Mouse (Mus musculus): ENCODE data around the gene 2610318N02Rik. TPM values are rescaled to one million over a fixed set of nuclear protein-coding genes. Genes with fewer than 3 reads are reported as not detected.
A peak's percentile ranks its signal among the peaks of the same experiment; 100 is the strongest.

2610318N02Rik gene
- polyA plus RNA-seq, 1 experiment from 2014 or later: 60.6 TPM

DNA sequence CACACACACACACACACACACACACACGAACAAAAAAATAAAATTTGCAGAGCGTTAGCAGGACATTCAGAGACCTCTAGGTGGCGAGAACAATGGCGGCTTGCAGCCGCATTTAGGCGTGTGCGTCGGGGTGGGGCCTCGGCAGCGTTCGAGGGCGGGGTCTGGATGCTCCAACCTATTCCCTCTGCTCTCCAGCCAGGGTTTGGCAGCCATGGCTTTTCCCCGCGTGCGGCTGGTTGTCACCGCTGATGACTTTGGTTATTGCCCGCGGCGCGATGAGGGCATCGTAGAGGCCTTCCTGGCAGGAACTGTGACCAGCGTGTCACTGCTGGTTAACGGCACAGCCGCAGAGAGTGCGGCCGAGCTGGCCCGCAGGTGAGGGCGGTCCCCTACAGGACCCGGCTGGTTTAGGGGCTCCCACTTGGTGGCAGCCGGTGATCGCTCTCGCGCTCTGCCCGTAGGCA, 21.8 kb upstream of the 2610318N02Rik start, which contains the start of gene Ccdc116:
Gene Ccdc116 (minus strand): TSS at position 458 of the 464 bp plus-strand sequence.
- peak; percentile 87 for ATAC-seq (ENCODE audit: low FRiP score, low TSS enrichment)
- WGBS: 0% methylated on average over 34 of the region's 34 CpGs
- Histone ChIP-seq H3K27ac (ENCODE audit: low read length) (no peak within 1 kb of the TSS), H3K9me3 (ENCODE audit: low read length) (no peaks in the 10 kb centered on the region), H3K36me3 (ENCODE audit: insufficient read depth, low read length) (peaks cover 1% of the 10 kb centered on the region; the same call in 1 of the 2 replicates), H3K9ac (replicated peaks; ENCODE audit: low read length) (peak within 1 kb of the TSS; percentile 59), H3K4me1 (ENCODE audit: insufficient read depth, low read length) (peaks cover 11% of the 10 kb centered on the region), H3K4me3 (ENCODE audit: low read length) (peak within 1 kb of the TSS; percentile 70), H3K27me3 (ENCODE audit: insufficient read depth, low read length) (no peaks in the 10 kb centered on the region), H3K4me2 (replicated peaks; ENCODE audit: low read depth, low read length) (peak within 1 kb of the TSS; percentile 94)

GRCm38 (mm10) chr16:17144339-17144738, 19.4 kb upstream of the 2610318N02Rik start, which contains the start of gene Ydjc:
Ydjc (plus strand) TSS chr16:17144621.
- Histone ChIP-seq H3K4me1 (ENCODE audit: insufficient read depth, low read length) (peaks cover 11% of the 10 kb centered on the region), H3K9ac (replicated peaks; ENCODE audit: low read length) (no peak within 1 kb of the TSS), H3K4me2 (replicated peaks; ENCODE audit: low read depth, low read length) (no peak within 1 kb of the TSS), H3K36me3 (ENCODE audit: insufficient read depth, low read length) (no peaks in the 10 kb centered on the region), H3K4me3 (ENCODE audit: low read length) (no peak within 1 kb of the TSS), H3K27me3 (ENCODE audit: insufficient read depth, low read length) (no peaks in the 10 kb centered on the region), H3K27ac (ENCODE audit: low read length) (no peak within 1 kb of the TSS), H3K9me3 (ENCODE audit: low read length) (no peaks in the 10 kb centered on the region)
- WGBS: 30% methylated on average over 7 of the region's 7 CpGs
- ATAC-seq (ENCODE audit: low FRiP score, low TSS enrichment): no peak

- H3K27me3 ChIP-seq (ENCODE audit: insufficient read depth, low read length): no peaks in the 10 kb centered on the region
- peaks cover 6% of the 10 kb centered on the region for H3K4me1 ChIP-seq (ENCODE audit: insufficient read depth, low read length)
- 84% methylated on average over 15 of the region's 15 CpGs for WGBS
- ATAC-seq (ENCODE audit: low FRiP score, low TSS enrichment): no peak
- H3K36me3 ChIP-seq (ENCODE audit: insufficient read depth, low read length): no peaks in the 10 kb centered on the region
- no peak overlapping the region for H3K9ac ChIP-seq (replicated peaks; ENCODE audit: low read length)
- H3K4me3 ChIP-seq (ENCODE audit: low read length): no peak overlapping the region
- H3K4me2 ChIP-seq (replicated peaks; ENCODE audit: low read depth, low read length): no peak overlapping the region
- H3K27ac ChIP-seq (ENCODE audit: low read length): no peak overlapping the region
- no peaks in the 10 kb centered on the region for H3K9me3 ChIP-seq (ENCODE audit: low read length)
These were observed 12.4 kb upstream of the 2610318N02Rik start for GRCm38 (mm10) chr16:17137355-17137754.

GRCm38 (mm10) chr16:17132906-17133200, 7.9 kb upstream of the 2610318N02Rik start:
- Histone ChIP-seq H3K4me2 (replicated peaks; ENCODE audit: low read depth, low read length) (peak overlapping the region; percentile 99), H3K27ac (ENCODE audit: low read length) (peak overlapping the region; percentile 57; the same call in 1 of the 2 replicates), H3K27me3 (ENCODE audit: insufficient read depth, low read length) (no peaks in the 10 kb centered on the region), H3K9me3 (ENCODE audit: low read length) (no peaks in the 10 kb centered on the region), H3K9ac (replicated peaks; ENCODE audit: low read length) (peak overlapping the region; percentile 64), H3K36me3 (ENCODE audit: insufficient read depth, low read length) (no peaks in the 10 kb centered on the region), H3K4me1 (ENCODE audit: insufficient read depth, low read length) (peaks cover 13% of the 10 kb centered on the region), H3K4me3 (ENCODE audit: low read length) (peak overlapping the region; percentile 87)
- ATAC-seq (ENCODE audit: low FRiP score, low TSS enrichment): 0 out of 2 replicates have a peak, but pooled peaks have one; percentile 10
- WGBS: 20% methylated on average over 7 of the region's 7 CpGs

DNA sequence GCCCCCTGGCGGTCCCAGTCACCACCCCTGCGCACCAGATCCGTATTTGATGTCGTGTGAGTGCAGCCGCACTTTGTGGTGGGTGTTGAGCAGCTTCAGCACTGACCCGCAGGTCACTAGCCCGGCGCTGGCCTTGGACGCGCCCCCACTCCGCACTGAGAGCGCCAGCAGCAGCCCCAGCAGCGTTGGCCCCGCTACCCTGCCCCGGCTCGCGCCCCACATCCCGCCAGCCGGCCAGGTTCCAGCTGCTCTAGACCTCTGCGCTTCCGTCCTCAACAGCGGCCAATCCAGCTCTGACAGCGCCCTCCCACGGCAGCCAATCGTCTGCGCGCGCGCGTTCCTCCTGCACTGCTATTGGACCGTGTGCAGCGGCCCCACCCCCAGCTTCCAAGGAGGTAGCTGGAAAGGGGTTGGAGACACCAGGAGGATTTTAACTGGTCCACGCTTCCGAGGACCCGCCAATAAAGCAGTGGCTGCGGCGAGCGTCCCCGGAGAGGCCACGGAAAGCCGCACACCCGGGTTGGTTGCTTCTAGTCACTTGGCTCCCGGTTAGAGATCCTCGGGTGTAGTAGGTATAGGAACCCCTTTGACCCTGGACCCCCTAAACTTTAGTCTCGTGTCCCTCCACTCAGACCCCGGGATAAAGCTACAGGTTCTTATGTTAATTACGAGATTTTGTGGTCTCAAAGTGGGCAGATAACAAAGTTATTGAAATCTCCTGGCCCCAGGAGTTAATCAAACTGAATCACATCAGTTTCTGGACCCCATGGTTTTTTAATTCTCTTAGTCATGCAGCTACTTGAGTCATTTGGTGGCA, 7.3 kb upstream of the 2610318N02Rik start, which contains the start of gene Sdf2l1:
Gene Sdf2l1 (minus strand): TSS at position 295 of the 817 bp plus-strand sequence.
- peaks cover 13% of the 10 kb centered on the region for H3K4me1 ChIP-seq (ENCODE audit: insufficient read depth, low read length)
- H3K9me3 ChIP-seq (ENCODE audit: low read length): no peaks in the 10 kb centered on the region
- H3K27me3 ChIP-seq (ENCODE audit: insufficient read depth, low read length): no peaks in the 10 kb centered on the region
- H3K4me2 ChIP-seq (replicated peaks; ENCODE audit: low read depth, low read length): peak within 1 kb of the TSS; percentile 99
- peak within 1 kb of the TSS; percentile 87 for H3K4me3 ChIP-seq (ENCODE audit: low read length)
- H3K36me3 ChIP-seq (ENCODE audit: insufficient read depth, low read length): no peaks in the 10 kb centered on the region
- peak within 1 kb of the TSS; percentile 73 for H3K9ac ChIP-seq (replicated peaks; ENCODE audit: low read length)
- peak; percentile 99 for ATAC-seq (ENCODE audit: low FRiP score, low TSS enrichment)
- WGBS: under 1% methylated on average over 47 of the region's 47 CpGs
- H3K27ac ChIP-seq (ENCODE audit: low read length): peak within 1 kb of the TSS; percentile 57

- Histone ChIP-seq H3K4me3 (ENCODE audit: low read length) (peak overlapping the region; percentile 87), H3K4me2 (replicated peaks; ENCODE audit: low read depth, low read length) (peak overlapping the region; percentile 99), H3K27ac (ENCODE audit: low read length) (peak overlapping the region; percentile 55; the same call in 1 of the 2 replicates), H3K4me1 (ENCODE audit: insufficient read depth, low read length) (peaks cover 13% of the 10 kb centered on the region), H3K27me3 (ENCODE audit: insufficient read depth, low read length) (no peaks in the 10 kb centered on the region), H3K36me3 (ENCODE audit: insufficient read depth, low read length) (no peaks in the 10 kb centered on the region), H3K9me3 (ENCODE audit: low read length) (no peaks in the 10 kb centered on the region), H3K9ac (replicated peaks; ENCODE audit: low read length) (peak overlapping the region; percentile 73)
- 3% methylated on average over 43 of the region's 43 CpGs for WGBS
- ATAC-seq (ENCODE audit: low FRiP score, low TSS enrichment): no peak
These were observed 6.5 kb upstream of the 2610318N02Rik start for GRCm38 (mm10) chr16:17131191-17132088.

DNA sequence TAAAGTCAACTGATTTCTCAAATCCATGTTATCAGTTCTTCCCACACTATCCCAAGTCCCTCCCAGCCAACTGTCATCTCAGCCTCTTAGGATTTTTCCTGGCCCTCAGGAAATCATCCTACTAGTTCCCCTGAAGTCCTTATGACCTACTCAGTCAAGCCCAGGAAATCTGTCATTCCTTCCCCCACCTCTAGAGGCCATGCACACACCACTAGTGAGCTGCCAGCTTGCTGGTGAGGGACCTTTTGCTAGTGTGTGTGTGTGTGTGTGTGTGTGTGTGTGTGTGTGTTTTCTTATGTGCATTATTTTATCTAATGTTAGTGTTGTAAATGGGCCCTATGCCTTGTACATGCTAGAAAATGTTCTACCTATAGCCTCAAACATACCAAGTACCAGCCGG, 2.3 kb upstream of the 2610318N02Rik start:
- Histone ChIP-seq H3K4me1 (ENCODE audit: insufficient read depth, low read length) (peaks cover 23% of the 10 kb centered on the region), H3K9me3 (ENCODE audit: low read length) (no peaks in the 10 kb centered on the region), H3K4me3 (ENCODE audit: low read length) (no peak overlapping the region), H3K9ac (replicated peaks; ENCODE audit: low read length) (no peak overlapping the region), H3K4me2 (replicated peaks; ENCODE audit: low read depth, low read length) (no peak overlapping the region), H3K27ac (ENCODE audit: low read length) (no peak overlapping the region), H3K27me3 (ENCODE audit: insufficient read depth, low read length) (no peaks in the 10 kb centered on the region), H3K36me3 (ENCODE audit: insufficient read depth, low read length) (peaks cover 3% of the 10 kb centered on the region; the same call in 1 of the 2 replicates)
- no peak for ATAC-seq (ENCODE audit: low FRiP score, low TSS enrichment)
- WGBS: 96% methylated on average over 1 of the region's 1 CpGs

DNA sequence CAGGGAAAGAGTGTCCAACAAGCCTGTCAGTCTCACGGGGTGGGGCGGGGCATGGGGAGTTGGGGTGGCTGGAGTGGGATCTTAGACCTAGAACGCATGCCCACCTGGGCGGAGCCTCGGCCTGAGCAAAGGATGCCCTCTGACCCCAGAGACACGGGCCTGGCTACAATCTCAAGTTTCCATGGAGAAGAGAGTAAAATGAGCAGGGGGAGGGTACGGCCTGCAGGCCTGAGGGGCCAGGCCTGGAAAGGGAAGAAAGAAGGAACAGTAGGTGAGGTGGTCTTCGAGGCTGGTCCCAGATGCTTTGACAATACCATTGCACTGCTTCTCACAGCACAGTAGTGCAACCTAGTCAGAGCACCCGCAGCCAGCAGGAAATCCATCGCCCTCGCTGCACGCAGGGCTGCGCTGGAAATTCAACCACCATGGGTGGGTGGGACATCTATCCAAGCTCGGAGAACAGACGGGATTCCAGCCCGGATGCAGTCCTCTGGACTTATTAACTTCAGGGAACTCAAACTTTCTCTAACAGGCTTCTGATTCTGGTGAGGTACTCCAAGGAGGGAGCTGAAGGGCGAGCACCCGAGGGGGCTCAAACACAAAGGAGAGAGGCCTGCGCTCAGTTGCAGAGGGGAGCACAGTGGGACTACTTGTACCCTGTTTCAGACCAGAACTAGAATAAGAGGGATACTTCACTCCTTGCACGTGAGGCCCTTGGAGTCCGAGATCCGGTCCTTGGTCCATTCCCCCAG, 672 bp downstream of the 2610318N02Rik start:
- H3K9me3 ChIP-seq (ENCODE audit: low read length): no peaks in the 10 kb centered on the region
- WGBS: 2% methylated on average over 22 of the region's 22 CpGs
- H3K4me1 ChIP-seq (ENCODE audit: insufficient read depth, low read length): peaks cover 16% of the 10 kb centered on the region
- peak overlapping the region; percentile 74 for H3K4me2 ChIP-seq (replicated peaks; ENCODE audit: low read depth, low read length)
- H3K27me3 ChIP-seq (ENCODE audit: insufficient read depth, low read length): no peaks in the 10 kb centered on the region
- peak overlapping the region; percentile 82 for H3K9ac ChIP-seq (replicated peaks; ENCODE audit: low read length)
- peak overlapping the region; percentile 71 for H3K4me3 ChIP-seq (ENCODE audit: low read length)
- ATAC-seq (ENCODE audit: low FRiP score, low TSS enrichment): peak; percentile 66
- H3K27ac ChIP-seq (ENCODE audit: low read length): peak overlapping the region; percentile 74
- H3K36me3 ChIP-seq (ENCODE audit: insufficient read depth, low read length): peaks cover 20% of the 10 kb centered on the region

DNA sequence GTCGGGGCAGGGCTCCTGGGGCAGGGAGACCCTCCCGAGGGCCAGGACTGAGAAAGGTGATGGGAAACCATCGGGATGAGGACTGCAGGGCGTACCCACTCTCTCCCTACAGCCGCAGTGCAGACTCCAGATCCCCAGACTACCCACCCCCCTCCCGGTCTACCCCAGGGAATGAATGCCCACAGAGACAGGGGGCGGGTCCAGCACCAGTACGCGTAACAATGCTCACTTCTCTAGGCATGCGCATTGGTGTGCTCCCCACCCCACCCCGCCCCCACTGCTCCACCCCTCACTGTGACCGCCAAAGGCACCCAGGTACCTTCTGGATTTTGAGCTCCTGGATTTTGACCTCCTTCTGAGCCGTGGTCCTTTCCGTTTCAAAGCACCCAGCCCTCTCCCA, 3.4 kb downstream of the 2610318N02Rik start:
- no peak for ATAC-seq (ENCODE audit: low FRiP score, low TSS enrichment)
- WGBS: 67% methylated on average over 14 of the region's 14 CpGs
- H3K4me2 ChIP-seq (replicated peaks; ENCODE audit: low read depth, low read length): no peak overlapping the region
- peaks cover 30% of the 10 kb centered on the region for H3K36me3 ChIP-seq (ENCODE audit: insufficient read depth, low read length)
- H3K4me1 ChIP-seq (ENCODE audit: insufficient read depth, low read length): peaks cover 16% of the 10 kb centered on the region
- H3K9me3 ChIP-seq (ENCODE audit: low read length): no peaks in the 10 kb centered on the region
- H3K9ac ChIP-seq (replicated peaks; ENCODE audit: low read length): no peak overlapping the region
- no peaks in the 10 kb centered on the region for H3K27me3 ChIP-seq (ENCODE audit: insufficient read depth, low read length)
- H3K4me3 ChIP-seq (ENCODE audit: low read length): no peak overlapping the region
- no peak overlapping the region for H3K27ac ChIP-seq (ENCODE audit: low read length)
